10 mouse cellular contexts compared by ENCODE assay signal in the genomic region with DNA sequence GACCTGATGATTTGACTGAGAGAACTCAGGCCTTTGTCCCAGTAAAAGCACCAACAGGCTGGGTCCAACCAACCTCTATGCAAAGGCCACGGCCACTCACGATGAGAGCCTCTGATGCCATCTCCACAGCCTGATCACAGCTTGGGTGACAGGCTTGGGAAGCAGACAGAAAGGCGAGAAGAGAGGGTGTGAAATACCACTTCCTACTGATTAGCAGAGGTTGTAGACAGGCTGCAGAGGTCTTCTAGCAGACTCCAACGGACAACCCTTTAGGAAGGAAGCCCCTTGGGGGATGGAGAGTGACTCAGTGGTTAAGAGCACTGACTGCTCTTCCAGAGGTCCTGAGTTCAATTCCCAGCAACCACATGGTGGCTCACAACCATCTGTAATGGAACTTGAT. TPM values are rescaled to one million over a fixed set of nuclear protein-coding genes. Genes with fewer than 3 reads are reported as not detected.
DNase-seq lines count a peak whose midpoint lies in the region; ATAC-seq lines count a peak whose summit lies in the region.
"Had no signal": no experiment of that assay in that cellular context is flagged by ENCODE, and none has a peak within 500 bp of the region (broad histone marks: within the 10 kb centered on the region; RNA-seq: fewer than 3 reads in every experiment).

No protein-coding gene starts in this region.

- 26% methylated on average over 4 of the region's 4 CpGs for WGBS in heart, embryonic 10.5 days
- WGBS in midbrain, embryonic 13.5 days = 91% methylated on average over 4 of the region's 4 CpGs
- WGBS in midbrain, embryonic 11.5 days = 79% methylated on average over 4 of the region's 4 CpGs
- WGBS in hindbrain, embryonic 14.5 days = 82% methylated on average over 4 of the region's 4 CpGs

- H3K36me3 ChIP-seq in heart, embryonic 10.5 days = peaks cover 65% of the 10 kb centered on the region
- H3K36me3 ChIP-seq in midbrain, embryonic 13.5 days = peaks cover 16% of the 10 kb centered on the region; the same call in 1 of the 2 replicates
- H3K36me3 ChIP-seq in midbrain, embryonic 11.5 days (ENCODE audit: control insufficient read depth, insufficient read depth, low read length) = no peaks in the 10 kb centered on the region
- H3K36me3 ChIP-seq in hindbrain, embryonic 14.5 days (replicated peaks; ENCODE audit: control insufficient read depth, insufficient read depth) = peaks cover 11% of the 10 kb centered on the region

- intact Hi-C loops in heart, postnatal 10 days (cut with DNase I) = no loop called here

- H3K4me1 ChIP-seq in heart, embryonic 10.5 days = peaks cover 95% of the 10 kb centered on the region
- H3K4me1 ChIP-seq in midbrain, embryonic 13.5 days (replicated peaks) = peaks cover 14% of the 10 kb centered on the region
- H3K4me1 ChIP-seq in midbrain, embryonic 11.5 days (ENCODE audit: control insufficient read depth, insufficient read depth, low read length) = no peaks in the 10 kb centered on the region
- H3K4me1 ChIP-seq in hindbrain, embryonic 14.5 days (replicated peaks; ENCODE audit: control insufficient read depth, insufficient read depth, low read length) = peaks cover 12% of the 10 kb centered on the region

- H3K9me3 ChIP-seq in heart, embryonic 10.5 days = no peaks in the 10 kb centered on the region
- H3K9me3 ChIP-seq in midbrain, embryonic 13.5 days = no peaks in the 10 kb centered on the region
- no peaks in the 10 kb centered on the region for H3K9me3 ChIP-seq in midbrain, embryonic 11.5 days (ENCODE audit: control insufficient read depth, low read length)
- H3K9me3 ChIP-seq in hindbrain, embryonic 14.5 days (ENCODE audit: control insufficient read depth, low read length) = no peaks in the 10 kb centered on the region
- H3K9me3 ChIP-seq: G1E had no signal

- no peak overlapping the region for H3K4me3 ChIP-seq in heart, embryonic 10.5 days
- H3K4me3 ChIP-seq in midbrain, embryonic 13.5 days (replicated peaks) = no peak overlapping the region
- no peak overlapping the region for H3K4me3 ChIP-seq in midbrain, embryonic 11.5 days (ENCODE audit: low read depth, low read length)
- no peak overlapping the region for H3K4me3 ChIP-seq in hindbrain, embryonic 14.5 days (replicated peaks; ENCODE audit: low read length)

- H3K27ac ChIP-seq in heart, embryonic 10.5 days = peak overlapping the region; percentile 95
- H3K27ac ChIP-seq in midbrain, embryonic 13.5 days = peak overlapping the region; percentile 14; the same call in 1 of the 2 replicates
- no peak overlapping the region for H3K27ac ChIP-seq in midbrain, embryonic 11.5 days (ENCODE audit: low read depth, low read length)
- H3K27ac ChIP-seq in hindbrain, embryonic 14.5 days = peak overlapping the region; percentile 23; the same call in 1 of the 2 replicates

- H3K27me3 ChIP-seq in heart, embryonic 10.5 days (ENCODE audit: insufficient read depth, poor library complexity, severe bottlenecking) = no peaks in the 10 kb centered on the region
- no peaks in the 10 kb centered on the region for H3K27me3 ChIP-seq in midbrain, embryonic 13.5 days
- H3K27me3 ChIP-seq in midbrain, embryonic 11.5 days (ENCODE audit: control insufficient read depth, insufficient read depth, low read length) = no peaks in the 10 kb centered on the region
- H3K27me3 ChIP-seq in hindbrain, embryonic 14.5 days (ENCODE audit: control insufficient read depth, insufficient read depth, low read length) = no peaks in the 10 kb centered on the region

- H3K4me2 ChIP-seq in midbrain, embryonic 13.5 days (replicated peaks) = no peak overlapping the region
- no peak overlapping the region for H3K4me2 ChIP-seq in midbrain, embryonic 11.5 days
- H3K4me2 ChIP-seq in hindbrain, embryonic 14.5 days (replicated peaks) = no peak overlapping the region

- no peak overlapping the region for H3K9ac ChIP-seq in midbrain, embryonic 13.5 days (replicated peaks)
- no peak overlapping the region for H3K9ac ChIP-seq in midbrain, embryonic 11.5 days (ENCODE audit: low read length)
- H3K9ac ChIP-seq in hindbrain, embryonic 14.5 days = no peak overlapping the region

- DNase-seq in heart, embryonic 10.5 days (ENCODE audit: low spot score) = no peak
- DNase-seq in heart, postnatal 10 days = no peak
- DNase-seq in midbrain, embryonic 11.5 days (ENCODE audit: low spot score, missing footprints) = no peak
- DNase-seq in hindbrain, embryonic 14.5 days (ENCODE audit: low spot score) = no peak
- peak; percentile 71 to 84 for DNase-seq in natural killer cell, adult 2 months (ENCODE audit: low spot score in 2 of 2)
- DNase-seq in adrenal gland, adult (ENCODE audit: inconsistent age in 2 of 2, low spot score in 1 of 2) = no peak

- no peak for ATAC-seq in midbrain, embryonic 13.5 days
- ATAC-seq in midbrain, embryonic 11.5 days (ENCODE audit: low FRiP score) = no peak
- ATAC-seq in hindbrain, embryonic 14.5 days (ENCODE audit: low FRiP score) = no peak
- ATAC-seq in erythroid progenitor cell, adult 5-6 weeks (replicated peaks; ENCODE audit: low FRiP score, poor library complexity, severe bottlenecking) = no peak

RNA-seq across cellular contexts. Expression of gene Myh9, which starts 40.8 kb away (rescaled TPM):
- 34.5 and 37.5 TPM in 2 replicates for polyA plus RNA-seq in heart, embryonic 10.5 days (2016; fragmentation: Nextera tagmentation; extraction: Ambion mirVana)
- 100 to 1,000 TPM; 206 to 221 TPM for total RNA-seq in heart, postnatal 10 days (2021)
- polyA plus RNA-seq in midbrain, embryonic 13.5 days (2015; fragmentation: Nextera tagmentation; extraction: Ambion mirVana) = 11.8 and 14.1 TPM in 2 replicates
- 16.4 and 19.6 TPM in 2 replicates for polyA plus RNA-seq in midbrain, embryonic 11.5 days (2014; fragmentation: Nextera tagmentation; extraction: Ambion mirVana)
- polyA plus RNA-seq in hindbrain, embryonic 14.5 days (2014; fragmentation: Nextera tagmentation; extraction: Ambion mirVana) = 14.4 and 14.6 TPM in 2 replicates
- 104 and 105 TPM in 2 replicates for total RNA-seq in erythroid progenitor cell, adult 5-6 weeks (2015; ENCODE audit: low replicate concordance)
- total RNA-seq in erythroid progenitor cell, adult 5-6 weeks (2017; ENCODE audit: low replicate concordance) = 198 and 213 TPM in 2 replicates

RNA-seq across cellular contexts. Expression of gene Apol8, which starts 44.4 kb away (rescaled TPM):
- 0.16 and 0.52 TPM in 2 replicates for polyA plus RNA-seq in heart, embryonic 10.5 days (2016; fragmentation: Nextera tagmentation; extraction: Ambion mirVana)
- total RNA-seq in heart, postnatal 10 days (2021) = not detected
- polyA plus RNA-seq in midbrain, embryonic 13.5 days (2015; fragmentation: Nextera tagmentation; extraction: Ambion mirVana) = 0.23 TPM in 1 of 2 replicates, not detected in the other
- 0.11 and 0.34 TPM in 2 replicates for polyA plus RNA-seq in midbrain, embryonic 11.5 days (2014; fragmentation: Nextera tagmentation; extraction: Ambion mirVana)
- polyA plus RNA-seq in hindbrain, embryonic 14.5 days (2014; fragmentation: Nextera tagmentation; extraction: Ambion mirVana) = not detected in 2 replicates
- total RNA-seq in erythroid progenitor cell, adult 5-6 weeks (2015; ENCODE audit: low replicate concordance) = 160 and 228 TPM in 2 replicates
- total RNA-seq in erythroid progenitor cell, adult 5-6 weeks (2017; ENCODE audit: low replicate concordance) = 210 and 246 TPM in 2 replicates
- polyA plus RNA-seq: G1E; lung, adult 2 months had no signal

Comparison
In these comparisons a context has a peak if more than half of its experiments do, and no peak if none do; other contexts are left out.
1. DNase-seq: peak in natural killer cell, adult 2 months (2 of 2); none in heart, embryonic 10.5 days (single experiment), heart, postnatal 10 days (0 of 2), midbrain, embryonic 11.5 days (single experiment), hindbrain, embryonic 14.5 days (single experiment) and adrenal gland, adult (0 of 2).